Mouse (Mus musculus): ENCODE measurements around the gene Pdlim3.
"Not testable (repeated sequence)": the region's sequence is repeated elsewhere in the genome, so short reads cannot be mapped to it uniquely, and the experiment has no call there.

Pdlim3 gene

GRCm38 (mm10) chr8:45885202-45885685 is at the start of gene Pdlim3:
TSS of gene Pdlim3 (plus strand) at chr8:45885461.
- no peak for DNase-seq

GRCm38 (mm10) chr8:45843306-45843705 is 42.0 kb upstream of the Pdlim3 start:
- no peak for DNase-seq

GRCm38 (mm10) chr8:45844097-45844885 is 41.0 kb upstream of the Pdlim3 start:
- DNase-seq = peak; percentile 88

GRCm38 (mm10) chr8:45844911-45845481 is 40.3 kb upstream of the Pdlim3 start:
- no peak for DNase-seq

GRCm38 (mm10) chr8:45845906-45846305 is 39.4 kb upstream of the Pdlim3 start:
- no peak for DNase-seq

- DNase-seq = no peak
These were observed 30.1 kb upstream of the Pdlim3 start for GRCm38 (mm10) chr8:45855118-45855517.

GRCm38 (mm10) chr8:45857734-45858133 is 27.5 kb upstream of the Pdlim3 start:
- no peak for DNase-seq

GRCm38 (mm10) chr8:45858391-45858790 is 26.9 kb upstream of the Pdlim3 start:
- DNase-seq = no peak

GRCm38 (mm10) chr8:45871587-45871986 is 13.7 kb upstream of the Pdlim3 start:
- DNase-seq = not testable (repeated sequence)

- DNase-seq = no peak
These were observed 13.2 kb upstream of the Pdlim3 start for GRCm38 (mm10) chr8:45872077-45872476.

- DNase-seq = peak; percentile 77
These were observed 10.2 kb upstream of the Pdlim3 start for GRCm38 (mm10) chr8:45874945-45875626.

GRCm38 (mm10) chr8:45876397-45876796 is 8.9 kb upstream of the Pdlim3 start:
- no peak for DNase-seq

GRCm38 (mm10) chr8:45877680-45878079 is 7.6 kb upstream of the Pdlim3 start:
- DNase-seq = no peak

GRCm38 (mm10) chr8:45880457-45880856 is 4.8 kb upstream of the Pdlim3 start:
- DNase-seq = no peak

- DNase-seq = no peak
These were observed 3.5 kb upstream of the Pdlim3 start for GRCm38 (mm10) chr8:45881726-45882125.

GRCm38 (mm10) chr8:45883793-45884192 is 1.5 kb upstream of the Pdlim3 start:
- no peak for DNase-seq

GRCm38 (mm10) chr8:45884552-45884951 is 709 bp upstream of the Pdlim3 start:
- DNase-seq = no peak

GRCm38 (mm10) chr8:45885775-45886174 is 514 bp downstream of the Pdlim3 start:
- no peak for DNase-seq

- no peak for DNase-seq
These were observed 4.5 kb downstream of the Pdlim3 start for GRCm38 (mm10) chr8:45889737-45890136.

GRCm38 (mm10) chr8:45896590-45896989 is 11.3 kb downstream of the Pdlim3 start:
- DNase-seq = no peak

- DNase-seq = no peak
These were observed 14.5 kb downstream of the Pdlim3 start for GRCm38 (mm10) chr8:45899783-45900182.

- DNase-seq = no peak
These were observed 16.4 kb downstream of the Pdlim3 start for GRCm38 (mm10) chr8:45901626-45902025.

GRCm38 (mm10) chr8:45903659-45904058 is 18.4 kb downstream of the Pdlim3 start:
- DNase-seq = no peak

All from layer of hippocampus, adult 9-11 months (tissue).